Mouse (Mus musculus) liver, embryonic 16.5 days (tissue): ENCODE results near the gene Crisp3. TPM values are rescaled to one million over a fixed set of nuclear protein-coding genes. Genes with fewer than 3 reads are reported as not detected.

Experiments used
- polyA plus RNA-seq: library from polyadenylated mRNA; unstranded; fragments of >200 nt; fragmentation: Nextera tagmentation; extraction: Ambion mirVana; gene quantifications from 2 replicates; pipeline ENCODE4 v1.2.1, GENCODE M21; 2015

Gene Crisp3
- polyA plus RNA-seq, 1 experiment from 2014 or later: not detected

Other genes with a start within 250 kb of the Crisp3 start
- gene AC192777.2, start 146.8 kb downstream of the Crisp3 start, polyA plus RNA-seq: not detected in 2 replicates
- gene Pgk2, start 33.6 kb downstream of the Crisp3 start, polyA plus RNA-seq: not detected in 2 replicates
- not detected in 2 replicates for gene Crisp1, start 76.9 kb upstream of the Crisp3 start, polyA plus RNA-seq